Mouse (Mus musculus): Measurements from ENCODE around the gene Atp5s.

- TF ChIP-seq CTCF (IDR thresholded peaks at IDR 0.05; ENCODE audit: low read depth) (no peak), EP300 (optimal IDR thresholded peaks at IDR 0.05) (no peak)
These were observed 41.6 kb downstream of the Atp5s start for GRCm38 (mm10) chr12:69766185-69766904.
